Mouse (Mus musculus) right cerebral cortex, adult 18-20 months (tissue): ENCODE measurements around the gene Carm1.
"Not testable (repeated sequence)": the region's sequence is repeated elsewhere in the genome, so short reads cannot be mapped to it uniquely, and the experiment has no call there.

ENCODE experiments used
- DNase-seq: peaks from one replicate; pipeline ENCODE4 v3.0.0; 2022; ENCODE audit warnings: mixed read lengths

Carm1 gene

GRCm38 (mm10) chr9:21546789-21547074, at the start of gene Carm1:
Carm1 (plus strand) TSS chr9:21546894.
- DNase-seq: no peak

GRCm38 (mm10) chr9:21497050-21497542, 49.6 kb upstream of the Carm1 start:
- peak; percentile 26 for DNase-seq

DNA sequence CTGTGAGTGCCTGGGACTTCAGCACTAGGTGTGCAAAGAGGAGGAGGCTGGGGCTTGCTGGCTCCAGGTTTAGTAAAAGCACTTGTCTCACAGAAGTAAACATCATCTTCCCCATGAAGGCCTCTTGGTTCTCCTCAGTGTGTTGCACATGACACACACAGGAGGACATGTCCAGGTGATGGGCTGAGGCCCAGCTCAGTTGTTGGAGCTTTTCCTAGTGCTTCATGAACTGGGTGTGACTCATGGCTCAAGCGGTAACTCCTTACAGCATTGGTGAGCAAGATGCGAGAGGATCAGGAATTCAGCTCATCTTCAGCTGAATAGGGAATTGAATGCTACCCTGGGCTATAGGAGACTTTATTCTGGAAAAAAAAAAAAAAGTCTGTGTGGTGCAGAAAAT, 49.0 kb upstream of the Carm1 start:
- DNase-seq: no peak

DNA sequence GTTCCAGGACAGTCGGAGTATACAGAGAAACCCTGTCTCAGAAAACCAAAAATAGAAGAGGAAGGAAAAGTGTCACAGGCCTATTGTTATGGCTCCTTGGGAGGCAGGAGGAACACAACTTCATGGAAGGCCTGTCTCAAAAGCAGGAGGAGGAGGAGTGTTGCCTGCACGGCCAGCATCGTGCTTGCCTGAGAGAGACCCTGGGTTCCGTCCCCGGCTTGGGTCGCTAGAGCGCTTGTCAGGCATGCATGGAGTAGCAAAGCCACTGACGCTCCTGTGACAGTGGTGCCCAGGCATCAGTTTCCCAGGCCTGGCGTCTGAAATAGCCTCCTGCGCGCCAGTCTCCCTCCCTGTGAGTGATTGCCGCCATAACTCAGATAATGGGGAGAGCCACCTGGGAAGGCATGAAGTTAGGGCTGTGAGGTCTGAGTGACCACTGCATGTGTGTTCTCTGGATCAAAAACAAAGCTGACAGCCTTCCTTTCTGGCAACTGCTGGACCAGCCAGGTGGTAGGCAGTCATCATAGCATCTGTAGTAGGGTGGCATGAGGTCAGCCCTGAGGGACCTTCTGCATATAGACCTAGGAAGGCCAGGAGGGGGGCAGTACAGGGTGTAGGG, 48.3 kb upstream of the Carm1 start:
- DNase-seq: no peak

DNA sequence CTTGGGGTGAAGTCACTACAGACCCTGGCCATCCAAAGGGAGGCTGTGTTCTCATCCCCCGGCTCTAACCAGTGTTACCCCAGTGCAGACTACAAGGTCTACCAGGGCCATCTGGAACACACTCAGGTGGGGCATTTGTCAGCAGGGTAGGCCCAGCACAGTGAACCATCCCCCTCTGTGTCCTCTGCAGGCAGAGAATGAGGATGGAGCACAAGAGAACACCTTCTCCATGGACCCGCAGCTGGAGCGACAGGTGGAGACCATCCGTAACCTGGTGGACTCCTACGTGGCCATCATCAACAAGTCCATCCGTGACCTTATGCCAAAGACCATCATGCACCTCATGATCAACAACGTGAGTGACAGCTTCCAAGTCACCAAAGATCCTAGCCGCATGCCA, 43.3 kb upstream of the Carm1 start:
- no peak for DNase-seq

DNA sequence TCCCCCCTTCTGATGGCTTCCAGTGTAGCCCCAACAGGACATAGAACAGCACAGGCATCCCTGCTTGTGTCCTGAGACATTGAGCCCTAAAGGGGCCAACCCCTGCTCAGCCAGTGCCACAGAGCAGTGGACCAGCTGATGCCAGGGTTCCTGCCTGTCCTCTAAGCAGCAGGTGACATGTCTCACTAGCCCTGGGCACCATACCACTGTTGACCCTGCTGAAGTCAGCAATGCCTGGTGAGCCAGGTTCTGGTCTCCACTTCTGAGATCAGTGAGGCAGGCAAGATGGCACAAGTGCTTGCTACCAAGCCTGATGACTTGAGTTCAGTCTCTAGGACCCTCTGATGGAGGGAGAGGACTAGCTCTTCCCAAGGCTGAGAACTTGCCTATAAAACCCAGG, 40.9 kb upstream of the Carm1 start:
- DNase-seq: no peak

DNA sequence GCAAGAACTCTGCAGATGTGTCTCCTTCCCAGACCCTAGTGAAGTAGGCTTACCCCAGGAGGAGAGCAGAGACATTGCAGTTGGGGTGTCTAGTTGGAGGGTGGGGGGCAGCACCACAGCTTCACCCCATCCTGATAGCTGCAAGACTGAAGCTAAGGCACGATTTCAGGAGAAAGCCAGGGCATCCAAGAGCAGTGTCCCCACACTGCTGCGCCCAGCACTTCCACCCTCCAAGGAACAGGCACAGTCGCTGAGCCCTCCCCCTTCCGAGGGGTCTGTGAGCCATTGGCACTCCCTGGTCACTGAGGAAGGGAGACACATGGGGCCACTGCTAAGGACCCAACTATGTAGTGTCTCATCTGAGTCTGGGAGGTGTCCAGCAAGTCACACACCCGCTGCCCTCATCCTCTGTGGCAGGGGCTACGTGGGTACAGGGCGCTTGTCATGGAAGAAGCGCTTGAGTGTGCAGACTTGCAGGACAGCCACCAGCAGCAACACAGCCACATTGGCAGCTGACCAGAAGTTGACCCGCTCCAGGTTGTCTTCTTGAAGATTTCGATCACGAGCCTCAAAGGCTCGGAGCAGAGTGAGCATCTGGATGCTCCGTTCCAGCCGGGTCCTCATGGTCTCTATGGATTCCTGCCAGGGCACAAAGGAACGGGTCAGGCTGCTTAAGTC, 38.8 kb upstream of the Carm1 start:
- no peak for DNase-seq

DNA sequence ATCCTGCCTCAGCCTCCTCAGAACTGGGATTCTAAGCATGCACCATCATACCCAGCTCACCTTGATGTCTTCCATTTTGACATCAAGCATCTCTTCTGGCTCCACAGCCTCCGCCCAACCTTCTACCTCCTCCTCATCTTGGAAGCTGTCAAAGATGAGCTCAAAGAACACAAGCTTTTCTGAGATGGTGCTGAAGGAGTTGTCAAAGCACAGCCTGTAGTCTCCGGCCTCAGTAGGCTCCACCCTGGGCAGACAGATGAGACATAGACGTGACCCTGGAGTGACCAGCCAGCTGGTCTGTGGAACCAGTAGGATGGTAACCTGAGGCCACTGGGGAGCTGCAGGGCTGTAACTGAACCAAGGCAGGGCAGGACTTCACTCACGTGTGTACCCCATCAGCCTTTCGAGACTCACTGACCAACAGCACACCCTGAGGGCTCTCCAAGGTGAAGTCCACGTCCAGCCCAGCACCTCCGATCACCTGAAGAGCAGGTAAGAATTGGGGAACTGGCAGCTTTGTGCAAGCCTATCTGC, 37.8 kb upstream of the Carm1 start:
- no peak for DNase-seq

- peak; percentile 96 for DNase-seq
Observed at GRCm38 (mm10) chr9:21509772-21510688, 36.7 kb upstream of the Carm1 start, which contains the start of gene Tmed1. Tmed1 (minus strand) TSS chr9:21510252.

DNA sequence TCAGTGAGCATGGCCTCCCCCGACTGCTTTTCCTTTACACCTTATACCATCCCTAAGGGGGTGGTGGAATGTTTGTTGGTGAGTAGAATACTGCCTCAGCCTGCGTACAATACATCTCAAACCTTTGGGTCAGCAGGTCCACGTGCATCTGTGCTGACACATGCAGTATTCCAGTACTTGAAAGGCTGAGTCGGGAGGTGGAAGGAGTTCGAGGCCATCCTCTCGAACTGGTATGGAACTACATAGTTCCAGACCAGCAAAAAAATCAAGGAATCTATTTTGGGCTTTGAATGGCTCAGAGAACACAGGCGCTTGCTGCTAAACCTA, 36.0 kb upstream of the Carm1 start:
- DNase-seq: no peak

- no peak for DNase-seq
Observed at GRCm38 (mm10) chr9:21511052-21511451, 35.6 kb upstream of the Carm1 start.

DNA sequence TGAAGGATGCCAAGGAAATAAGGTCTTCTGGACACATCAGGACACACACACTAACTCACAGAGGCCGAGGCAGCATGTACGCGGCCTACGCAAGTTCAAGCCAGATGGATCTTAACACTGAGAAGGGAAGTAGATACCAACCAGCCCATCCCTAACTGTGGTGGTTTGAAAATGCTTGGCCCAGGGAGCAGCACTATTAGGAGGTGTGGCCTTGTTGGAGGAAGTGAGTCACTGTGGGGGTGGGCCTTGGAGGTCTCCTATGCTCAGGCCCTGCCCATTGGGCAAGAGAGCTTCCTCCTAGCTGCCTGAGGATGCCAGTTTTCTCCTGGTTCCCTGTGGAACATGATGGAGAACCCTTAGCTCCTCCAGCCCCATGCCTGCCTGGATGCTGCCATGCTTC, 33.2 kb upstream of the Carm1 start:
- no peak for DNase-seq

DNA sequence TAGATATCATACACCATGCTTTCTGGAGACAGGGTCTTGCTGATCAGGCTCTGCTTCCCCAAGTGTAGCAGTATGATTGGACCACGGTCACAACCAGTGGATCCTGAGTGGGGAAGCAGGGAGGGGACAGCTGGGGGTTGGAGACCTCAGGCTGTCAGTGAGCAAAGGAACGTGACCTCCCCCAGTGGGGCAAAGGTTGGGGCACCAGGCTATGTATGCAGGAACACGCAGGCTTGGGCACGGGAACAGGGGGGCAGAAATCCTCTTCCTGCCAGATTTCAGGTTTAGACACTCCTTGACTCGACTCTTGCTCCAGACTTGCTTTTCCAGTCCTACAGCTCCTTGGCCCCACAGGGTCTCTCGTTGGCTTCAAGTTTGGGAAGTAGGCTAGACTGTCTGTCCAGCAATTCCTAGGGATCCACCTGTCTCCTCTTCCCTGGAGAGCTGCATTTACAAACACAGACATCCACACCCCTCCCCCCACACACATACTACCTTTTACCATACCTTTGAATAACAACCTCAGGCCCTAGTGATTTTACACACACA, 28.7 kb upstream of the Carm1 start:
- DNase-seq: no peak

DNA sequence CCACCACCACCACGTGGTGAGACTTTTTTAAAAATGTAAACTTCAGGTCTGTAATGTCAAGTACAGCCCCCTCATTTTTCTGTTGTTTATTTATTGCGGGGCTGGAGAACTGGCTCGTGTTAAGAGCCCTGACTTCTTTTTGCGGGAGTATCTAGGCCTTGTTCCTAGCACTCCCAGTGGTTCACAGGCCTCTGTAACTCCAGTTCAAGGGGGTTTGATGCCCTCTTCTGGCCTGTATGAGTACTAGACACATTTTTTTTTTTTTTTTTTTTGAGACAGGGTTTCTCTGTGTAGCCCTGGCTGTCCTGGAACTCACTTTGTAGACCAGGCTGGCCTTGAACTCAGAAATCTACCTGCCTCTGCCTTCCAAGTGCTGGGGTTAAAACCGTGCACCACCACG, 28.0 kb upstream of the Carm1 start:
- DNase-seq: not testable (repeated sequence)

GRCm38 (mm10) chr9:21525142-21525936, 21.4 kb upstream of the Carm1 start:
- DNase-seq: no peak

GRCm38 (mm10) chr9:21525937-21526633, 20.6 kb upstream of the Carm1 start, which contains the start of gene AB124611:
AB124611 (plus strand) TSS chr9:21526176.
- no peak for DNase-seq

- DNase-seq: no peak
Observed at GRCm38 (mm10) chr9:21526634-21526944, 20.1 kb upstream of the Carm1 start.

DNA sequence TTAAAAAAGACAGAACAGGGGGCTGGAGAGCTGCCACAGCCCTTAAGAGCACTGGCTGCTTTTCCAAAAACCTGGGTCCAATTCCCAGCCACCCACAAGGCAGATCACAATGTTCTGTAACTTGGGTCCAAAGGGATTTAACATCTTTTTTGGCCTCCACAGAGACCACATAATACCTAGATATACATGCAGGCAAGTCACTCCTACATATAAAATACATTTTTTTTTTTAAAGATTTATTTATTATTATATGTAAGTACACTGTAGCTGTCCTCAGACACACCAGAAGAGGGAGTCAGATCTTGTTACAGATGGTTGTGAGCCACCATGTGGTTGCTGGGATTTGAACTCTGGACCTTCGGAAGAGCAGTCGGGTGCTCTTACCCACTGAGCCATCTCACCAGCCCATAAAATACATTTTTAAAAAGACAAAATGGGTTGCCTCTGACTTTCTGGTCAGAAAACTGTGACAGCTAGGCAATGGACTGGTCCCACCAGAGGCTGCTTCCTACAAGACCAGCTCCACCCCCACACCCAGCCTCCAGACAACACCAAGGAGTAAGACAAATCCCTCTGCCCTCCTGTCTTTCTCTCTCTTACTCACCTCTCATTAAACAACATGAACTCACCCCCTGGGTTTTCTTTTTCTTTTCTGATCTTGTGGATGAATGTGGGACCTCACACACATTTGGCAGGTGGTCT, 19.4 kb upstream of the Carm1 start:
- no peak for DNase-seq

- DNase-seq: no peak
Observed at GRCm38 (mm10) chr9:21527917-21528324, 18.8 kb upstream of the Carm1 start.

- DNase-seq: no peak
Observed at GRCm38 (mm10) chr9:21536501-21536900, 10.2 kb upstream of the Carm1 start.

DNA sequence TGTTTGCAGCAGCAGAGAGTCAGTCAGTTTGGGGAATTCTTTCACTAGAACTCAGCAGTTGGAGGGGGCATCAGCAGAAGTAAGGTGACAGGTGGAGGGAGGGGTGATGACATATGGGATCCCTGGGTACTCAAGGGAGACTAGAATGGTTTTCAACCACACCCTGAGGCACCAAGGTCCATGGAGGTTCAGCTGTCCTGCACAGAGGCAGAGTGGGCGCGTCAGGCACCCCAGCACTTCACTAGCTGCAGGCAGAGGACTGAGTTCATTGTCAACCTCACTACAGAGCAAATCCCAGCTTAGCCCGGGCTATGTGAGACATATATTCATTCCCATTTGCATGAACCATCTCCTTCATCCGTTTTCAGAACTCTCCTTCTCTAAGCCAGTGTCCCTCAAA, 9.7 kb upstream of the Carm1 start:
- no peak for DNase-seq
